Mouse (Mus musculus) kidney, embryonic 14.5 days (tissue): ENCODE measurements at regions not wholly inside any gene's neighbourhood (a gene's known extent, or its start where the extent isn't known, plus 50 kb on each side); places are given as distances from the start of the nearest gene placed in this dataset.

Experiments
- ATAC-seq: fragments of 200-750 bp; cut with Nextera tagmentation; 2 replicates; pipeline ENCODE4 v1.8.0; 2017; ENCODE audit warnings: moderate number of reproducible peaks, mild to moderate bottlenecking, moderate TSS enrichment, moderate library complexity; ENCODE audit not compliant: low FRiP score, low TSS enrichment
- H3K27ac ChIP-seq: fragments of 300-500 bp; sonication (generic); 2 replicates; pipeline ENCODE4 v1.5.1; 2014; ENCODE audit warnings: low read depth, mild to moderate bottlenecking, low read length, moderate library complexity, mixed read lengths
- H3K27me3 ChIP-seq: fragments of 300-500 bp; sonication (generic); 2 replicates; pipeline ENCODE4 v1.6.1; 2014; ENCODE audit warnings: mild to moderate bottlenecking, low read length; ENCODE audit not compliant: control insufficient read depth, insufficient read depth
- H3K36me3 ChIP-seq: fragments of 300-500 bp; sonication (generic); 2 replicates; pipeline ENCODE4 v1.6.1; 2014; ENCODE audit warnings: low read length, mixed read lengths; ENCODE audit not compliant: control insufficient read depth, insufficient read depth
- H3K4me1 ChIP-seq: fragments of 300-500 bp; sonication (generic); 2 replicates; pipeline ENCODE4 v1.6.1; 2014; ENCODE audit warnings: low read length, mixed read lengths; ENCODE audit not compliant: control insufficient read depth, insufficient read depth
- H3K4me2 ChIP-seq: fragments of 300-500 bp; sonication (generic); replicated peaks from 2 replicates; pipeline ENCODE4 v1.6.1; 2014; ENCODE audit warnings: low read depth, mild to moderate bottlenecking, low read length
- H3K4me3 ChIP-seq: fragments of 300-500 bp; sonication (generic); 2 replicates; pipeline ENCODE4 v1.5.1; 2014; ENCODE audit warnings: mild to moderate bottlenecking, low read length
- H3K9ac ChIP-seq: fragments of 300-500 bp; sonication (generic); 2 replicates; pipeline ENCODE4 v1.6.1; 2014; ENCODE audit warnings: low read depth, mild to moderate bottlenecking, low read length, moderate library complexity
- H3K9me3 ChIP-seq: fragments of 300-500 bp; sonication (generic); 2 replicates; pipeline ENCODE4 v1.6.1; 2016; ENCODE audit warnings: low read length; ENCODE audit not compliant: control insufficient read depth
- WGBS: fragments of 180-500 bp; shearing (Covaris S2); extraction: QIAGEN DNeasy Blood & Tissue Kit; methylation state at CpG from one replicate; pipeline ENCODE4 v1.1.7; 2014; 5-methylcytosine and 5-hydroxymethylcytosine counted together

GRCm38 (mm10) chr9:24974021-24974741, 115.0 kb upstream of the Gm10181 start:
- Histone ChIP-seq H3K9me3 (no peaks in the 10 kb centered on the region), H3K4me3 (peak overlapping the region; percentile 3; the same call in 1 of the 2 replicates), H3K36me3 (no peaks in the 10 kb centered on the region), H3K4me1 (peaks cover 7% of the 10 kb centered on the region; the same call in 1 of the 2 replicates), H3K4me2 (peak overlapping the region; percentile 31), H3K27ac (no peak overlapping the region), H3K9ac (no peak overlapping the region), H3K27me3 (no peaks in the 10 kb centered on the region)
- WGBS = 16% methylated on average over 19 of the region's 19 CpGs
- ATAC-seq = peak; percentile 75

GRCm38 (mm10) chr9:24982796-24983195, 106.4 kb upstream of the Gm10181 start:
- ATAC-seq = no peak
- H3K4me1 ChIP-seq = no peaks in the 10 kb centered on the region
- no peaks in the 10 kb centered on the region for H3K9me3 ChIP-seq
- no peak overlapping the region for H3K9ac ChIP-seq
- no peak overlapping the region for H3K4me2 ChIP-seq
- H3K27me3 ChIP-seq = no peaks in the 10 kb centered on the region
- H3K4me3 ChIP-seq = no peak overlapping the region
- WGBS = 76% methylated on average over 3 of the region's 3 CpGs
- H3K27ac ChIP-seq = no peak overlapping the region
- H3K36me3 ChIP-seq = no peaks in the 10 kb centered on the region

- H3K9me3 ChIP-seq = no peaks in the 10 kb centered on the region
- H3K27me3 ChIP-seq = no peaks in the 10 kb centered on the region
- no peak overlapping the region for H3K4me3 ChIP-seq
- H3K36me3 ChIP-seq = no peaks in the 10 kb centered on the region
- 22% methylated on average over 7 of the region's 7 CpGs for WGBS
- no peaks in the 10 kb centered on the region for H3K4me1 ChIP-seq
- H3K4me2 ChIP-seq = no peak overlapping the region
- ATAC-seq = no peak
- H3K27ac ChIP-seq = no peak overlapping the region
- H3K9ac ChIP-seq = no peak overlapping the region
Measured at GRCm38 (mm10) chr9:24994491-24994890, 94.7 kb upstream of the Gm10181 start.

GRCm38 (mm10) chr9:25021095-25021691, 68.0 kb upstream of the Gm10181 start:
- Histone ChIP-seq H3K27ac (no peak overlapping the region), H3K4me3 (no peak overlapping the region), H3K9me3 (no peaks in the 10 kb centered on the region), H3K36me3 (no peaks in the 10 kb centered on the region), H3K4me2 (no peak overlapping the region), H3K9ac (no peak overlapping the region), H3K27me3 (no peaks in the 10 kb centered on the region), H3K4me1 (no peaks in the 10 kb centered on the region)
- WGBS = 83% methylated on average over 4 of the region's 4 CpGs
- ATAC-seq = no peak

GRCm38 (mm10) chr9:25022439-25022838, 66.8 kb upstream of the Gm10181 start:
- no peak for ATAC-seq

GRCm38 (mm10) chr9:25024486-25024885, 64.7 kb upstream of the Gm10181 start:
- Histone ChIP-seq H3K9ac (no peak overlapping the region), H3K9me3 (no peaks in the 10 kb centered on the region), H3K4me2 (no peak overlapping the region), H3K4me1 (no peaks in the 10 kb centered on the region), H3K27me3 (peaks cover 5% of the 10 kb centered on the region; the same call in 1 of the 2 replicates), H3K4me3 (no peak overlapping the region), H3K36me3 (no peaks in the 10 kb centered on the region), H3K27ac (no peak overlapping the region)
- no peak for ATAC-seq
- 60% methylated on average over 4 of the region's 4 CpGs for WGBS

More at GRCm38 (mm10) chr9:25022439-25022838, 66.8 kb upstream of the Gm10181 start:
- Histone ChIP-seq H3K27me3 (no peaks in the 10 kb centered on the region), H3K36me3 (no peaks in the 10 kb centered on the region), H3K4me2 (no peak overlapping the region), H3K9ac (no peak overlapping the region), H3K27ac (no peak overlapping the region), H3K4me1 (no peaks in the 10 kb centered on the region), H3K9me3 (no peaks in the 10 kb centered on the region), H3K4me3 (no peak overlapping the region)
- 80% methylated on average over 4 of the region's 4 CpGs for WGBS

- H3K9ac ChIP-seq = no peak overlapping the region
- H3K4me2 ChIP-seq = no peak overlapping the region
- no peak overlapping the region for H3K27ac ChIP-seq
- no peaks in the 10 kb centered on the region for H3K36me3 ChIP-seq
- peaks cover 5% of the 10 kb centered on the region; the same call in 1 of the 2 replicates for H3K27me3 ChIP-seq
- no peak overlapping the region for H3K4me3 ChIP-seq
- H3K9me3 ChIP-seq = no peaks in the 10 kb centered on the region
- no peaks in the 10 kb centered on the region for H3K4me1 ChIP-seq
- peak; percentile 57; the same call in 1 of the 2 replicates for ATAC-seq
- 8% methylated on average over 8 of the region's 8 CpGs for WGBS
Measured at GRCm38 (mm10) chr9:25027581-25027980, 61.6 kb upstream of the Gm10181 start.

- Histone ChIP-seq H3K4me2 (no peak overlapping the region), H3K4me1 (no peaks in the 10 kb centered on the region)
- 71% methylated on average over 6 of the region's 6 CpGs for WGBS
Measured at GRCm38 (mm10) chr9:25028305-25028704, 60.9 kb upstream of the Gm10181 start.

GRCm38 (mm10) chr9:25031466-25031865, 57.8 kb upstream of the Gm10181 start:
- Histone ChIP-seq H3K4me1 (no peaks in the 10 kb centered on the region), H3K27ac (no peak overlapping the region), H3K4me3 (no peak overlapping the region), H3K9ac (no peak overlapping the region), H3K4me2 (no peak overlapping the region), H3K36me3 (no peaks in the 10 kb centered on the region), H3K27me3 (peaks cover 5% of the 10 kb centered on the region; the same call in 1 of the 2 replicates), H3K9me3 (no peaks in the 10 kb centered on the region)
- ATAC-seq = no peak
- WGBS = 87% methylated on average over 6 of the region's 6 CpGs

More at GRCm38 (mm10) chr9:25028305-25028704, 60.9 kb upstream of the Gm10181 start:
- Histone ChIP-seq H3K4me3 (no peak overlapping the region), H3K9me3 (no peaks in the 10 kb centered on the region), H3K9ac (no peak overlapping the region), H3K36me3 (no peaks in the 10 kb centered on the region), H3K27me3 (peaks cover 5% of the 10 kb centered on the region; the same call in 1 of the 2 replicates), H3K27ac (no peak overlapping the region)
- no peak for ATAC-seq
